Mouse (Mus musculus): ENCODE results near the gene Nt5c. TPM values are rescaled to one million over a fixed set of nuclear protein-coding genes. Genes with fewer than 3 reads are reported as not detected.
"Not testable (repeated sequence)": the region's sequence is repeated elsewhere in the genome, so short reads cannot be mapped to it uniquely, and the experiment has no call there.

Gene Nt5c
- polyA plus RNA-seq, 1 experiment from 2014 or later = 91.0 TPM

DNA sequence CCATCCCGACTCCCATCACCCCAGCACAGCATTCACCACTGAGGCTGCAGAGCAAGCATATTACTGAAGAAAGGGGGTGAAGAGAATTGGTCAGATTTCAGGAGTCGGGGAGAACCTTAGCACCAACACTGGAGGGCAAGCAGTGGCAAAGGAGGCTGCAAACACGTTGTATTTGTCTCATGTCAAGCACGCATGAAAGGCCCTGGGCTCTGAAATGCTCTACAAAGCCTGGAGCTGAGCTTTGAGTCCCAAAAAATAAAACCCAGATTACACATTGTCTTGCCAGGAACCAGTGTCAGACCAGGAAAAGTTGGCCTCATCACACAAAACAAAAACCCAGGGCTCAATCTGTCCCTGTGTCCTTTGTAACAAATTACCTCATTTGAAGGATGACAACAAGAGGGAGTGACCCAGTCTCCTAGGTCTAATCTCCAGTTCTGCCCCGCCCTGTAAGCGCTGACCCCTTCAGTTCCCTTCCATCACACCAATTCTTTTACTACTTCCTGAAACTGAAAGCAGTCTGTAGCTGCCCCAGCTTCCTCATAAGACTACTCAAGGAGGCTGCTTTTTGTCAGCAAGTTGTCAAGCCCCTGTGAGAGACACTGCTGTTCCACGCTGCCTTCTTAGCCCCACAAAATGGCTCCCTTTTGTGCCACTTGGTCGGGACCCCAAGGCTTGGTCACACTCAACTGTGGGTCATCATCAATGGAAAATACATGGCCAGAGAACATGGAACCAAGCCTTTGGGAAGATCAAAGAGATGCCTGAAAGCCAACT lies 20.9 kb upstream of the Nt5c start:
- Histone ChIP-seq H3K4me3 (replicated peaks; ENCODE audit: low read length) (peak overlapping the region; percentile 81), H3K9me3 (ENCODE audit: control insufficient read depth, low read length) (no peaks in the 10 kb centered on the region), H3K27me3 (replicated peaks; ENCODE audit: control insufficient read depth, insufficient read depth, low read length) (no peaks in the 10 kb centered on the region), H3K4me1 (replicated peaks; ENCODE audit: control insufficient read depth, insufficient read depth, low read length) (peaks cover 41% of the 10 kb centered on the region), H3K27ac (ENCODE audit: low read length) (peak overlapping the region; percentile 90), H3K4me2 (ENCODE audit: low read length) (peak overlapping the region; percentile 86), H3K36me3 (ENCODE audit: control insufficient read depth, insufficient read depth) (no peaks in the 10 kb centered on the region), H3K9ac (replicated peaks; ENCODE audit: low read depth, low read length) (peak overlapping the region; percentile 97)
- ATAC-seq = no peak
- 4% methylated on average over 8 of the region's 8 CpGs for WGBS

DNA sequence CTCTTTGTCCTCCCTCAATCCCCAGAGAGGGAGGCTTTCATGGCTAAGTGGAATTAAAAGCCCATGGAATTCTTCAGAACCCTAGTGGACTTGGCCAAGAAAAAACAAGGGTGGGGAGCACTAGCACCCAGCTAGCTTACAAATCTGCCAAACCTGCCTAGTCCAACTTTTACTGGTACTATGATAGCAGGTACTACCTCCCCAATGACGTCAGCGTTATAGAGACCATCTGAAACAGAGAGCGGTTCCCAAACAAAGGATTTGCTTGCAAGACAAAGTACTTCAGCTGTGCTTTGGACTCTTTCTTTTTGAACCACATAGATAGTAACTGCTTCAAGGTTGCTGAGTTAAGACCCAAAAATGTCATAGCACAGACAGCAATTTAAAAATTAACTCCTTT lies 20.3 kb upstream of the Nt5c start:
- H3K4me3 ChIP-seq (replicated peaks; ENCODE audit: low read length) = peak overlapping the region; percentile 81
- H3K9me3 ChIP-seq (ENCODE audit: control insufficient read depth, low read length) = no peaks in the 10 kb centered on the region
- H3K9ac ChIP-seq (replicated peaks; ENCODE audit: low read depth, low read length) = peak overlapping the region; percentile 97
- H3K4me2 ChIP-seq (ENCODE audit: low read length) = peak overlapping the region; percentile 86
- no peaks in the 10 kb centered on the region for H3K36me3 ChIP-seq (ENCODE audit: control insufficient read depth, insufficient read depth)
- H3K4me1 ChIP-seq (replicated peaks; ENCODE audit: control insufficient read depth, insufficient read depth, low read length) = peaks cover 46% of the 10 kb centered on the region
- WGBS = 8% methylated on average over 3 of the region's 3 CpGs
- no peak for ATAC-seq
- H3K27me3 ChIP-seq (replicated peaks; ENCODE audit: control insufficient read depth, insufficient read depth, low read length) = no peaks in the 10 kb centered on the region
- H3K27ac ChIP-seq (ENCODE audit: low read length) = peak overlapping the region; percentile 90

DNA sequence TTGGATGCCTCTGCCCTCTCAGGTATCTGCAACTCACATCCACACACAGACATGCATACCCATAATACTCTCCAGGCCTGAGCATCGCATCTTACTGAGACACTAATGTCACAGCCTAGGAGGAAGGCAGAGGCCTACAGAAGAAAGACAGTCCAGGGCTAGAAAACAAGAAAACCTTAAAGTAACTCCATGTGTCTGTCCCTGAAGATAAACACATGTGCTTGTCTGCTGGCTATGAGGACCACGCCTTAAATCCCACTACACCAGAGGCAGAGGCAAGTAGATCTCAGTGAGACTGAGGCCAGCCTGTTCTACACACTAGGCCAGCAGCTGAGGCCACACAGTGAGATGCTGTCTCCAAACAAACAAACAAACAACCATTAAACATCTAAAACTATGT lies 19.5 kb upstream of the Nt5c start:
- peaks cover 49% of the 10 kb centered on the region for H3K4me1 ChIP-seq (replicated peaks; ENCODE audit: control insufficient read depth, insufficient read depth, low read length)
- peak overlapping the region; percentile 97 for H3K9ac ChIP-seq (replicated peaks; ENCODE audit: low read depth, low read length)
- no peaks in the 10 kb centered on the region for H3K36me3 ChIP-seq (ENCODE audit: control insufficient read depth, insufficient read depth)
- H3K27me3 ChIP-seq (replicated peaks; ENCODE audit: control insufficient read depth, insufficient read depth, low read length) = no peaks in the 10 kb centered on the region
- H3K4me3 ChIP-seq (replicated peaks; ENCODE audit: low read length) = peak overlapping the region; percentile 81
- H3K4me2 ChIP-seq (ENCODE audit: low read length) = peak overlapping the region; percentile 86
- WGBS = 50% methylated on average over 2 of the region's 2 CpGs
- H3K9me3 ChIP-seq (ENCODE audit: control insufficient read depth, low read length) = no peaks in the 10 kb centered on the region
- no peak for ATAC-seq
- H3K27ac ChIP-seq (ENCODE audit: low read length) = no peak overlapping the region; the same call in 1 of the 2 replicates

DNA sequence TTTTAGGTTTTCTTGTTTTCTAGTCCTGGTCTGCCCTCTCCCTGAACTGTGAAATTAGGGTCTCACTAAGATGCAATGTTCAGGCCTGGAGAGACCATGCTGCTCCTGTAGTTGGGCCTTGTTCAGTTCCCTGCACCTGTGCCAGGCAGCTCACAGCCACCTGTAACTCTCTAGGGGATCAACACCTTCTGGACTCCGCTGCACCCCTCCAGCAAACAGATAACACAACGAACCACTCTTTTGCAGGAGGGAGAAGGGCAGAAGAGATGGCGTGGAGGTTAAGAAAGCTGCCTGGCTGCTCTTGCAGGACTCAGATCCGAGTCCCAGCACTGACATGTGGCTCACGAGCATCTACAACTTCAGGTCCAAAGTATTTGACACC lies 18.8 kb upstream of the Nt5c start:
- Histone ChIP-seq H3K36me3 (ENCODE audit: control insufficient read depth, insufficient read depth) (no peaks in the 10 kb centered on the region), H3K9me3 (ENCODE audit: control insufficient read depth, low read length) (no peaks in the 10 kb centered on the region), H3K27me3 (replicated peaks; ENCODE audit: control insufficient read depth, insufficient read depth, low read length) (no peaks in the 10 kb centered on the region), H3K9ac (replicated peaks; ENCODE audit: low read depth, low read length) (peak overlapping the region; percentile 24; the same call in 1 of the 2 replicates), H3K27ac (ENCODE audit: low read length) (no peak overlapping the region), H3K4me2 (ENCODE audit: low read length) (peak overlapping the region; percentile 86), H3K4me3 (replicated peaks; ENCODE audit: low read length) (peak overlapping the region; percentile 81), H3K4me1 (replicated peaks; ENCODE audit: control insufficient read depth, insufficient read depth, low read length) (peaks cover 53% of the 10 kb centered on the region)
- no peak for ATAC-seq
- WGBS = 37% methylated on average over 5 of the region's 5 CpGs

DNA sequence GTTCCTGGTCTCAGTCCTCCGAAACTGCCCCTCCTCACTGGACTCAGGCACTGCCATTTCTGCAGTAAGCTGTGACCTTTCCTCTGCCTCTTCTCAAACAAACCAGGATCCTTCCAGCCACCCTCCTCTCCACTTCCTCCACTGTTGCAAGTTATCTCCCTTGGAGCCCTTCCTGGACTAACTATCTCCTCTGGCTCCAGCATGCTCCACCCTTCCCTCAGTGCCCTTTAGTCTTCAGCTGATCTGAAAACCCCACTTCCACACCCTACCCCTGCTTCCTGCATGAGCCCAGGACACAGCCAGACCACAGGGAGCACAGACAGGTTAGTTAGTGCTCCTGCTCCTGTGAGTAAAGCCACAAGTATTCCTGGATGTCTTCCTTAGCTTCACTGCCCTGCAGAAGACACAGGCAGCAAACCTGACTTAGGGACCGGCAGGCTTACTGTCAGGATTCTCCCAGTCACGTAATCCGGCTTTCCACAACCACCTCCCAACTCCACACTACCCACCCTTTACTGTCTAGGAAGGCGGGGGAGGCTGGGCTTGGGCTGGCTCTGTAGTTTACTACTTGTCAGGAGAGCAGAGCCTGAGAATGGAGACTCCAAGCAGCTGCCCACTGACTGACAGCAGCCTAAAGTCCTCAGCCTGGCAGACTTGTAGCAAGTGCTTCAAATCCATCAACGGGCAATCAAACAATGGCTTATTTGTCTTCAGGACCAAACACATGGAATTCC lies 18.3 kb upstream of the Nt5c start:
- peaks cover 56% of the 10 kb centered on the region for H3K4me1 ChIP-seq (replicated peaks; ENCODE audit: control insufficient read depth, insufficient read depth, low read length)
- peak overlapping the region; percentile 33; the same call in 1 of the 2 replicates for H3K9ac ChIP-seq (replicated peaks; ENCODE audit: low read depth, low read length)
- no peak overlapping the region; the same call in 1 of the 2 replicates for H3K27ac ChIP-seq (ENCODE audit: low read length)
- H3K36me3 ChIP-seq (ENCODE audit: control insufficient read depth, insufficient read depth) = no peaks in the 10 kb centered on the region
- peak overlapping the region; percentile 86 for H3K4me2 ChIP-seq (ENCODE audit: low read length)
- no peak for ATAC-seq
- no peaks in the 10 kb centered on the region for H3K9me3 ChIP-seq (ENCODE audit: control insufficient read depth, low read length)
- peak overlapping the region; percentile 81 for H3K4me3 ChIP-seq (replicated peaks; ENCODE audit: low read length)
- no peaks in the 10 kb centered on the region for H3K27me3 ChIP-seq (replicated peaks; ENCODE audit: control insufficient read depth, insufficient read depth, low read length)
- WGBS = 18% methylated on average over 6 of the region's 6 CpGs

DNA sequence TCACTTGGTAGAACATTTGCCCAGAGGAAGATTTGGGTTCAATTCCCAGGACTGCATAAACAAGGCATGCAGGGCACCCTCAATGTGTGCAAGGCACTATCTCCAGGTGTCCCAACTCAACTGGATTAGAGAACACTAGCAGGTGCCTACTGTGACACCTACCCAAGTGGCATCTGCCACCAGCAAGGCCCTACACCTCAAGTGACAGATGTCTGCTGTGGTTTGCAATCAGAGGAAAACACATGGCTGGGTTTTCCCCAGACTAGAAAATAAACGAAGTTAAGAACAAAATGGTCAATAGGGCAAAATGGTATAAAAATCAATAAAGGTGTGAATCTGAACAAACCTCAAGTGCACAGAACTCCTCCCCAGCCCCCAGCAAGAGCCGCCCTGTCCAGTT lies 16.4 kb upstream of the Nt5c start:
- ATAC-seq = no peak
- Histone ChIP-seq H3K27me3 (replicated peaks; ENCODE audit: control insufficient read depth, insufficient read depth, low read length) (no peaks in the 10 kb centered on the region), H3K4me1 (replicated peaks; ENCODE audit: control insufficient read depth, insufficient read depth, low read length) (peaks cover 66% of the 10 kb centered on the region), H3K9me3 (ENCODE audit: control insufficient read depth, low read length) (no peaks in the 10 kb centered on the region), H3K4me2 (ENCODE audit: low read length) (no peak overlapping the region), H3K9ac (replicated peaks; ENCODE audit: low read depth, low read length) (no peak overlapping the region), H3K36me3 (ENCODE audit: control insufficient read depth, insufficient read depth) (no peaks in the 10 kb centered on the region), H3K4me3 (replicated peaks; ENCODE audit: low read length) (no peak overlapping the region), H3K27ac (ENCODE audit: low read length) (no peak overlapping the region)
- 76% methylated on average over 2 of the region's 2 CpGs for WGBS

DNA sequence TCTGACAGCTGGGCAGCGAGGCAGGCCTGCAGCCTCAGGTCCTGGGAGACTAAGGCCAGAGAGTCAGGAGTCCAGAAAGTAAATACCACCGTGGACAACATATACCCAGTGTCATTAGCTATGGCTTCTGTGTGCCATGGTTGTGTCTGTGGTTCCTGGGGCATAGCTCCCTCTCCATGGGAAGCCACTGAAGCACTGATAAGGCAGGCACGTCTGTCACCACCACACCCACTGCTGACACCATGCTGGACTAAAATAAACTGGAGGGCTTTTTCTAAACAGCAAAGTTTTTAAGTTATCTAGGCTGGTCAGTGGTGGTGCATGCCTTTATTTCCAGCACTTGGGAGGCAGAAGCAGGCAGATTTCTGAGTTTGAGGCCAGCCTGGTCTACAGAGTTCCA lies 14.9 kb upstream of the Nt5c start:
- no peaks in the 10 kb centered on the region for H3K27me3 ChIP-seq (replicated peaks; ENCODE audit: control insufficient read depth, insufficient read depth, low read length)
- H3K9me3 ChIP-seq (ENCODE audit: control insufficient read depth, low read length) = no peaks in the 10 kb centered on the region
- H3K4me2 ChIP-seq (ENCODE audit: low read length) = no peak overlapping the region
- H3K27ac ChIP-seq (ENCODE audit: low read length) = no peak overlapping the region
- H3K4me3 ChIP-seq (replicated peaks; ENCODE audit: low read length) = no peak overlapping the region
- peaks cover 62% of the 10 kb centered on the region for H3K4me1 ChIP-seq (replicated peaks; ENCODE audit: control insufficient read depth, insufficient read depth, low read length)
- H3K9ac ChIP-seq (replicated peaks; ENCODE audit: low read depth, low read length) = no peak overlapping the region
- no peak for ATAC-seq
- 80% methylated on average over 3 of the region's 3 CpGs for WGBS
- peaks cover 9% of the 10 kb centered on the region for H3K36me3 ChIP-seq (ENCODE audit: control insufficient read depth, insufficient read depth)

DNA sequence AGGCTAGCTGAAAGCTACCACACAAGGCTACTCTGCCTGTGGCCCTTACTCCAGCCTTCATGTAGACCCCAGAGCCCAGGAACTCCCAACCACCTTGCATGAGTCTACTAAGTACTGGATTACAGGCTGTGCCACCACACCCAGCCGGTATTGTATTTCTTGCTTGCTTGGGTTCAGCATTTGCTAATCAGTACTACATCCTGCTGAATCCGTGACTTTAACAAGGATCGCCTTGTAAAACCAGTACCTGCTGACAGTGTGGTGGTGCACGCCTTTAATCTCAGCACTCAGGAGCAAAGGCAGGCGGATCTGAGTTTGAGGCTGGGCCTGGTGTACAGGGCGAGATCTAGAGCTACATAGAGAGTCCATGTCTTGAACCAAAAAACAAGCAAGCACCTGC lies 11.0 kb upstream of the Nt5c start:
- Histone ChIP-seq H3K4me1 (replicated peaks; ENCODE audit: control insufficient read depth, insufficient read depth, low read length) (peaks cover 27% of the 10 kb centered on the region), H3K27ac (ENCODE audit: low read length) (no peak overlapping the region), H3K9me3 (ENCODE audit: control insufficient read depth, low read length) (no peaks in the 10 kb centered on the region), H3K9ac (replicated peaks; ENCODE audit: low read depth, low read length) (no peak overlapping the region), H3K4me3 (replicated peaks; ENCODE audit: low read length) (no peak overlapping the region), H3K4me2 (ENCODE audit: low read length) (no peak overlapping the region), H3K27me3 (replicated peaks; ENCODE audit: control insufficient read depth, insufficient read depth, low read length) (no peaks in the 10 kb centered on the region), H3K36me3 (ENCODE audit: control insufficient read depth, insufficient read depth) (peaks cover 34% of the 10 kb centered on the region)
- ATAC-seq = no peak
- WGBS = 95% methylated on average over 6 of the region's 6 CpGs

DNA sequence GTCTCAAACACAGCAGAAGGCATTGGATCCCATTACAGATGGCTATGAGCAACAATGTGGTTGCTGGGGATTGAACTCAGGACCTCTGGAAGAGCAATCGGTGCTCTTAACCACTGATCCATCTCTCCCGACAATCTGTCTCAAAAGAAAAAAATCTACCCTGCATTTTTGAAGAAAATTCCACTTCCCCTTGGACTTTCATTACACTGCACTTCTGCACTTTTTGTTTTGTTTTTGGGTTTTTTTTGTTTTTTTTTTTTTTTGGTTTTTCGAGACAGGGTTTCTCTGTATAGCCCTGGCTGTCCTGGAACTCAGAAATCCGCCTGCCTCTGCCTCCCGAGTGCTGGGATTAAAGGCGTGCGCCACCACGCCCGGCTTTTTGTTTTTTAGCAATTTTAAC lies 4.9 kb upstream of the Nt5c start:
- H3K4me2 ChIP-seq (ENCODE audit: low read length); H3K9ac ChIP-seq (replicated peaks; ENCODE audit: low read depth, low read length); H3K4me3 ChIP-seq (replicated peaks; ENCODE audit: low read length); H3K4me1 ChIP-seq (replicated peaks; ENCODE audit: control insufficient read depth, insufficient read depth, low read length); H3K9me3 ChIP-seq (ENCODE audit: control insufficient read depth, low read length); H3K27me3 ChIP-seq (replicated peaks; ENCODE audit: control insufficient read depth, insufficient read depth, low read length); ATAC-seq; H3K27ac ChIP-seq (ENCODE audit: low read length): not testable (repeated sequence)
- peaks cover 29% of the 10 kb centered on the region for H3K36me3 ChIP-seq (ENCODE audit: control insufficient read depth, insufficient read depth)
- WGBS = 91% methylated on average over 9 of the region's 9 CpGs

Data from forebrain, embryonic 16.5 days (tissue).